Mouse (Mus musculus) heart, adult 2 months (tissue): ENCODE measurements around the gene Wdr47. TPM values are rescaled to one million over a fixed set of nuclear protein-coding genes. Genes with fewer than 3 reads are reported as not detected.
"Not testable (repeated sequence)": the region's sequence is repeated elsewhere in the genome, so short reads cannot be mapped to it uniquely, and the experiment has no call there.

Experiments used
- DNase-seq, 2 experiments: peaks; one replicate each; pipeline ENCODE4 v3.0.0; 2021
- H3K27ac ChIP-seq: fragments of 200-600 bp; 2 replicates; pipeline ENCODE4 v1.8.1; 2022
- H3K27me3 ChIP-seq: fragments of 200-500 bp; 2 replicates; pipeline ENCODE4 v1.6.1; 2012; ENCODE audit warnings: mild to moderate bottlenecking, low read length, inconsistent platforms, mixed read lengths; ENCODE audit not compliant: control insufficient read depth, insufficient read depth
- H3K36me3 ChIP-seq: fragments of 200-500 bp; 2 replicates; pipeline ENCODE4 v1.6.1; 2012; ENCODE audit warnings: low read length, inconsistent platforms; ENCODE audit not compliant: control insufficient read depth, insufficient read depth
- H3K4me1 ChIP-seq: fragments of 200-500 bp; 2 replicates; pipeline ENCODE4 v1.6.1; 2011; ENCODE audit warnings: low read length; ENCODE audit not compliant: control insufficient read depth, insufficient read depth
- H3K4me3 ChIP-seq: fragments of 200-600 bp; 2 replicates; pipeline ENCODE4 v1.8.1; 2022
- H3K79me2 ChIP-seq: fragments of 200-500 bp; replicated peaks from 2 replicates; pipeline ENCODE4 v1.6.1; 2012; ENCODE audit warnings: mild to moderate bottlenecking, inconsistent platforms, low read length, moderate library complexity, mixed read lengths; ENCODE audit not compliant: control insufficient read depth, insufficient read depth
- H3K9ac ChIP-seq: fragments of 200-500 bp; 2 replicates; pipeline ENCODE4 v1.6.1; 2012; ENCODE audit warnings: low read depth, mild to moderate bottlenecking, control low read depth, inconsistent platforms, low read length, mixed read lengths
- CTCF ChIP-seq: fragments of 200-600 bp; IDR thresholded peaks from 2 replicates; pipeline ENCODE4 v1.8.1; 2022; ENCODE audit warnings: antibody characterized with exemption, mild to moderate bottlenecking, moderate library complexity
- EP300 ChIP-seq: fragments of 200-500 bp; IDR thresholded peaks from 2 replicates; pipeline ENCODE4 v1.6.1; 2011; ENCODE audit warnings: low read depth, low read length, control low read depth; ENCODE audit not compliant: insufficient read depth
- POLR2A ChIP-seq: fragments of 200-500 bp; IDR thresholded peaks from 2 replicates; pipeline ENCODE4 v1.6.1; 2011; ENCODE audit warnings: mild to moderate bottlenecking, low read depth, low read length, control low read depth; ENCODE audit not compliant: insufficient read depth
- WGBS: fragments of 180-500 bp; shearing (Covaris S2); methylation state at CpG from one replicate; pipeline ENCODE4 v1.1.7; 2018; 5-methylcytosine and 5-hydroxymethylcytosine counted together
- intact Hi-C: fragments of 180-260 bp; cut with DNase I; formaldehyde crosslinking; loops from one replicate; pipeline ENCODE4 v1.15.1; 2025
- polyA plus RNA-seq: library from polyadenylated mRNA; depleted of rRNA; stranded (reverse); fragments of >200 nt; gene quantifications from 2 replicates; pipeline ENCODE4 v1.2.3, GENCODE M21; 2012
- total RNA-seq, 2 experiments: library from RNA; stranded (reverse); gene quantifications; 2 replicates each; pipeline ENCODE4 v1.2.3; 2021

Wdr47 gene
- total and polyA plus RNA-seq, 3 experiments, result 3.7 to 9.2 (median 8.2) TPM

GRCm38 (mm10) chr3:108654566-108654965 is 63.5 kb downstream of the Wdr47 start:
- no peak for TF ChIP-seq POLR2A
- no peak for TF ChIP-seq EP300
- 11% methylated on average over 14 of the region's 14 CpGs for WGBS
- Histone ChIP-seq H3K4me1 (peaks cover 2% of the 10 kb centered on the region; the same call in 1 of the 2 replicates), H3K9ac (peak overlapping the region; percentile 4; the same call in 1 of the 2 replicates), H3K79me2 (peaks cover 1% of the 10 kb centered on the region; the same call in 1 of the 2 replicates), H3K36me3 (no peaks in the 10 kb centered on the region), H3K4me3 (peak overlapping the region; percentile 98), H3K27me3 (no peaks in the 10 kb centered on the region), H3K27ac (no peak overlapping the region; the same call in 1 of the 2 replicates)
- intact Hi-C loops, result loop anchor here (5.0 to 10.0 kb wide), 3 partner anchors 62 to 240 kb away; partner anchors contain the start of genes Celsr2, Sars and Wdr47
- no peak for DNase-seq

- Histone ChIP-seq H3K4me3 (no peak overlapping the region), H3K79me2 (peaks cover 1% of the 10 kb centered on the region; the same call in 1 of the 2 replicates), H3K4me1 (peaks cover 2% of the 10 kb centered on the region; the same call in 1 of the 2 replicates), H3K36me3 (no peaks in the 10 kb centered on the region), H3K27ac (no peak overlapping the region), H3K9ac (no peak overlapping the region), H3K27me3 (no peaks in the 10 kb centered on the region)
- TF ChIP-seq EP300 (no peak), POLR2A (no peak), CTCF (no peak)
- intact Hi-C loops, result loop anchor here (10.0 kb wide), 2 partner anchors 211 to 241 kb away; partner anchors contain the start of genes Celsr2 and Sars
- no peak for DNase-seq
- 87% methylated on average over 7 of the region's 7 CpGs for WGBS
These were observed 64.4 kb downstream of the Wdr47 start for GRCm38 (mm10) chr3:108655486-108655885.

- H3K27ac ChIP-seq, result no peak overlapping the region
- no peak overlapping the region for H3K4me3 ChIP-seq
- H3K27me3 ChIP-seq, result no peaks in the 10 kb centered on the region
- DNase-seq, result no peak
- intact Hi-C loops, result loop anchor here (10.0 kb wide), 2 partner anchors 214 to 244 kb away; partner anchors contain the start of genes Celsr2 and Sars
- no peaks in the 10 kb centered on the region; the same call in 1 of the 2 replicates for H3K36me3 ChIP-seq
- 93% methylated on average over 9 of the region's 9 CpGs for WGBS
- no peak overlapping the region for H3K9ac ChIP-seq
- peaks cover 2% of the 10 kb centered on the region; the same call in 1 of the 2 replicates for H3K4me1 ChIP-seq
- TF ChIP-seq CTCF (no peak), POLR2A (no peak), EP300 (no peak)
- peaks cover 1% of the 10 kb centered on the region; the same call in 1 of the 2 replicates for H3K79me2 ChIP-seq
These were observed 67.5 kb downstream of the Wdr47 start for GRCm38 (mm10) chr3:108658612-108659011.

GRCm38 (mm10) chr3:108660941-108661340 is 69.9 kb downstream of the Wdr47 start:
- 85% methylated on average over 1 of the region's 1 CpGs for WGBS
- peaks cover 1% of the 10 kb centered on the region; the same call in 1 of the 2 replicates for H3K79me2 ChIP-seq
- intact Hi-C loops, result no loop called here
- no peak overlapping the region for H3K4me3 ChIP-seq
- H3K27ac ChIP-seq, result no peak overlapping the region
- DNase-seq, result no peak
- H3K27me3 ChIP-seq, result no peaks in the 10 kb centered on the region
- H3K9ac ChIP-seq, result no peak overlapping the region
- TF ChIP-seq EP300 (no peak), CTCF (0 out of 2 replicates have a peak, but pooled peaks have one; percentile 18)
- no peaks in the 10 kb centered on the region for H3K4me1 ChIP-seq
- H3K36me3 ChIP-seq, result no peaks in the 10 kb centered on the region; the same call in 1 of the 2 replicates

- Histone ChIP-seq H3K79me2 (no peaks in the 10 kb centered on the region), H3K27me3 (no peaks in the 10 kb centered on the region), H3K27ac (no peak overlapping the region), H3K9ac (no peak overlapping the region), H3K36me3 (0 out of 2 replicates have a peak, but pooled peaks cover 2% of the 10 kb centered on the region), H3K4me1 (no peaks in the 10 kb centered on the region), H3K4me3 (no peak overlapping the region)
- intact Hi-C loops, result no loop called here
- 62% methylated on average over 4 of the region's 4 CpGs for WGBS
- DNase-seq, result no peak
- no peak for TF ChIP-seq EP300
- TF ChIP-seq CTCF, result no peak
- no peak for TF ChIP-seq POLR2A
These were observed 85.5 kb downstream of the Wdr47 start for GRCm38 (mm10) chr3:108676616-108677015.

- H3K27ac ChIP-seq, result no peak overlapping the region
- H3K9ac ChIP-seq, result no peak overlapping the region
- WGBS, result 88% methylated on average over 4 of the region's 4 CpGs
- DNase-seq, result no peak
- 0 out of 2 replicates have a peak, but pooled peaks cover 2% of the 10 kb centered on the region for H3K36me3 ChIP-seq
- H3K79me2 ChIP-seq, result no peaks in the 10 kb centered on the region
- H3K27me3 ChIP-seq, result no peaks in the 10 kb centered on the region
- intact Hi-C loops, result no loop called here
- no peak overlapping the region for H3K4me3 ChIP-seq
- TF ChIP-seq CTCF, result no peak
- no peak for TF ChIP-seq EP300
- TF ChIP-seq POLR2A, result no peak
- no peaks in the 10 kb centered on the region for H3K4me1 ChIP-seq
These were observed 89.9 kb downstream of the Wdr47 start for GRCm38 (mm10) chr3:108681004-108681403.

GRCm38 (mm10) chr3:108683597-108683996 is 92.5 kb downstream of the Wdr47 start:
- intact Hi-C loops, H3K9ac ChIP-seq, H3K4me1 ChIP-seq, H3K4me3 ChIP-seq, H3K79me2 ChIP-seq, H3K27ac ChIP-seq, DNase-seq, H3K36me3 ChIP-seq, H3K27me3 ChIP-seq: not testable (repeated sequence)
- WGBS, result 93% methylated on average over 5 of the region's 5 CpGs
